Mouse (Mus musculus): ENCODE measurements around the gene Olfr1052.
"Not testable (repeated sequence)": the region's sequence is repeated elsewhere in the genome, so short reads cannot be mapped to it uniquely, and the experiment has no call there.

Olfr1052 gene

DNA sequence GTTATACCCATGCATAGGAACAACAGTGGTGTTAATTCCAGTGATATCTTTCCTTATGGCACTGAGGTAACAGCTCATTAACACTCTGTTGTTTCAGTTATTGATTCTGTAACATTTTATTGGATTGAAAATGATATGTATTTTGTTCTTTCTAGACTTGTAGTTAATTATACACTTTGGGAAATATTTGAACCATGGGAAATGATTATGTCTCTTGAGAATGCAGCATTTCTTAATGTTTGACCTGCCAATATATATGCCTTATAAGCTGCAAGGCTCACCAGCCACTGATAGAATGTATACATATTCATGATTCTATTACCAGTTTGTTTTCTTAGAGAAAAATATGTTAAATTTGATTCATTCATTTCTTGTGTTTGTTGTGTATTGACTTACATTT is at the start of gene Olfr1052:
Olfr1052 (plus strand) TSS at position 301 of the 400 bp plus-strand sequence.
- DNase-seq, result no peak

DNA sequence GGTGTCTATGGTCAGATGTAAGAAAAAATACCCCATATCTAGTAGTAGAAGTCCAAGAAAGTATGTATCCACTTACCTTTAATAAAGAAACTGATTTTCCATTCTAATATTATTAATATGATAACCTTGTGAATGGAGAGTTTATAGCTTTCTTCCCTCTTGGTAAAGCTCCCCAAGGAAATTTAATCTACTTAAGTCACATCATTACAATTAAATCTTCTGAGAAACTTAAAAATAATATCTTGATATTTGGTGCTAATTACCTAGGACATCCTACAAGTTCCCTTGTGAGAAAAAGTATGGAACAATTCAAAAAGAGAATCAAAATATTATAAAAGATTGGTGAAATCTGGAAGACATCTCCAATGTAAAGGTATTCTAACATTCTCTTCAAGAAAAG is 34.0 kb upstream of the Olfr1052 start, which contains the start of gene Olfr1049:
Olfr1049 (minus strand) TSS at position 101 of the 400 bp plus-strand sequence.
- DNase-seq, result not testable (repeated sequence)

DNA sequence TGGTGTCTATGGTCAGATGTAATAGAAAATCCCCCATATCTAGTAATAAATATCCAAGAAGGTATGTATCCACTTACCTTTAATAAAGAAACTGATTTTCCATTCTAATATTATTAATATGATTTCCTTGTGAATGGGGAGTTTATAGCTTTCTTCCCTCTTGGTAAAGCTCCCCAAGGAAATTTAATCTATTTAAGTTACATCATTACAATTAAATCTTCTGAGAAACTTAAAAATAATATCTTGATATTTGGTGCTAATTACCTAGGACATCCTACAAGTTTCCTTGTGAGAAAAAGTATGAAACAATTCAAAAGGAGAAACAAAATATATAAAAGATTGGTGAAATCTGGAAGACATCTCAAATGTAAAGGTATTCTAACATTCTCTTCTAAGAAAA is 13.3 kb upstream of the Olfr1052 start, which contains the start of gene Olfr1051:
Olfr1051 (minus strand) TSS at position 101 of the 400 bp plus-strand sequence.
- not testable (repeated sequence) for DNase-seq

DNA sequence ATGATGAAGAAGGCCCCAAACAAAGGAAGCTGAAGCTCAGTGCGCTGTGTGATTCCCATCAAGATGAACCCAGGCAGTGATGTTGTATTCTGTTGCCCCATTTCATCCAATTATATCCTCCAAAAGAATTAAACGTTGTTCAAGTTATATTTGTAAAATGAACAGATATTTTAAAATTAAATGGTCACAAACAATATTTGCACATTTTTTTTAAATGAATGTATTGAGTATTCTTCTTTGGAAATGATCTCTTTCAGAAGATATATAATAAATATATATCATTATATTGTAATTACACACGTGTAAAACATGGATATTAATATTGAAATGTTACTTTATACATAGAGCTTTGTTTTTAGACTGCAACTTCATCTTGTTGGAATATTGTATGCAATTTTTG is 22.9 kb downstream of the Olfr1052 start, which contains the start of gene Olfr1053:
Olfr1053 (minus strand) TSS at position 101 of the 400 bp plus-strand sequence.
- no peak for DNase-seq

DNA sequence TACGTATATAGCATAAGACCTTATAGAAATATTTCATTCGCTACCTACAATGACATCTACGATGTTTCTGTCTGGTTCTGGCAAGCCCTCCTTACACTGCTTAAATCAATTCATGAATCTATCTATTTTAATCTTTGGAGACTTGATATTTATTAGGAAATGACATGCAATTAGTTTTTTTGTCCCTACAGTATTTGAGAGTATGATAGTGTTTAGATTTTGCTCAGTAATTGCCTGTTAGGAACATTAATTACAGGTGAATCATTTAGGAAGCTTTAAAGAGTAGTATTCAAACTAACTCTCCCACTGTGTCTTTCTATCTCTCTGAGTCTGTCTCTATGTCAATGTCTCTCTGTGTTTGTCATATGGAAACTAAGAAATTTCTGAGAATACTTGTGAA is 43.1 kb downstream of the Olfr1052 start, which contains the start of gene Olfr1054:
Olfr1054 (minus strand) TSS at position 101 of the 400 bp plus-strand sequence.
- DNase-seq, result no peak

Data from thymus, adult 18-20 months (tissue).